Mouse (Mus musculus) brain, embryonic 14.5 days (tissue): ENCODE results near the gene Timd2.

Experiments used
- CTCF ChIP-seq: fragments of 200-500 bp; IDR thresholded peaks from 2 replicates; pipeline ENCODE4 v1.5.1; 2012; ENCODE audit warnings: inconsistent platforms, mild to moderate bottlenecking, moderate library complexity, borderline replicate concordance; ENCODE audit not compliant: insufficient read depth, insufficient read length; ENCODE audit errors: extremely low read depth
- POLR2A ChIP-seq: fragments of 200-500 bp; IDR thresholded peaks from 2 replicates; pipeline ENCODE4 v1.6.1; 2012; ENCODE audit warnings: mild to moderate bottlenecking, inconsistent platforms, borderline replicate concordance; ENCODE audit not compliant: poor library complexity, insufficient read depth, insufficient read length, severe bottlenecking; ENCODE audit errors: extremely low read depth

DNA sequence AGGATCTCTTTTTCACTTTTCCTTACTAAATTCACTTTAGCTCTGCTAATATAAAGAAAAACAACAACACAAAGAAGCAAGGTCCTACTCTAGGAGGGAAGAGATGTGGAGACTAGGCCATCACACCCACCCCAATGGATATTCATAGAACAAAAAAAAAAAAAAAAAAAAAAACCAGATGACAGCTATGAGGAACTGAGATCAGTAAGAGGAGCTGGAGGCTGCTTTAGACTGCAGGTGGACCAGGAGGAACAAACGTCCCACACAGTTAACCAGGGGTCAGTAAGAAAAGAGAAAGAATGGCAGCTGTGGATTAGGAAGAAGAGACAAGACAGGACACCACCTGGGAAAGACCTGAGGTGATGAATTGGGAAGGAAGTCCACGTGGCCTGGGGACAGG is 41.1 kb upstream of the Timd2 start:
- TF ChIP-seq CTCF (no peak), POLR2A (no peak)
